ENCODE assay signal across 8 mouse cellular contexts in the genomic region with DNA sequence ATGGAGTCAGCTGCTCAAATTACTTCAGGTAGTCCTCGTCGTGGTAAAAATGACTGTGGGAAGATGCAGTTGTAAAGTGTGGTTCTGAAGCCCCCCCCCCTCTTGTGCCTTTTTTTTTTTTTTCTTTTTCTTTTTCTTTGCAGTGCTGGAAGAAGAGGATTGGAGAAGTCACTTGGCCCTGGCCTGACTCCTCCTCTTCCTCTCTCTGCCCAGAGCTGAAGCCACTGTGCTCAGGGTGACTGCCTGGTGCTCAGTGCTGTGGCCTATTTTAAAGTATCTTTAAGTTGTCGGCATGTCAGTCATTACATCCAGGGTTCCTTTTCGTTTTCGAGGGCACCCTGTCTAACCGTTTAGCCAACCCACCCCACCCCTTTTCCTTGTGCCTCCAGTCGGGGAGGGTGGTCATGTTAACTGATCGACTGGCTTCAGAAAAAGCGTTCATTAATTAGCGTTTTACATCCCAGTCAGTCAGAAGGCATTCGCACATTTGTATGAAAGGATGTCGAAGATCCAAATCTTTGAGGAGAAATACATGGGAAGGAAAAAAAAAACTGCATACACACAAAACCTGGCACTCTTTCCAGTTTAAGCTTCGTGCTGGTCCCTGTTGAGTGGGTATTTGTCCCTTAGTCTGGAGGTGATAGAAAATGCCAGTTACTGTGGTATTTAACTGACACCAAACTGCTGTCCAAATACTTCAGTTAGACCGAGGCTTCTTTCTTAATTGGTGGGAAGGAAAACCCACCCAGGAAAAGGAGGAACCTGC.
A peak's percentile ranks its signal among the peaks of the same experiment; 100 is the strongest.
DNase-seq lines count a peak whose midpoint lies in the region; ATAC-seq and TF ChIP-seq lines count a peak whose summit lies in the region.

No protein-coding gene starts in this region.

- peak overlapping the region; percentile 46; the same call in 1 of the 2 replicates for H3K9ac ChIP-seq in kidney, postnatal 0 days (ENCODE audit: low read depth, low read length)
- no peak overlapping the region for H3K9ac ChIP-seq in hindbrain, embryonic 15.5 days

- TF ChIP-seq CTCF in kidney, postnatal 0 days (IDR thresholded peaks at IDR 0.05; ENCODE audit: low read depth) = no peak
- no peak for TF ChIP-seq CTCF in cortical plate, adult 2 months (IDR thresholded peaks at IDR 0.05; ENCODE audit: extremely low read depth, insufficient read depth, low read length)

- WGBS in kidney, postnatal 0 days = 26% methylated on average over 14 of the region's 14 CpGs
- WGBS in hindbrain, embryonic 15.5 days = 18% methylated on average over 14 of the region's 14 CpGs
- WGBS in midbrain, embryonic 10.5 days = 14% methylated on average over 14 of the region's 14 CpGs

- peaks cover 40% of the 10 kb centered on the region for H3K4me1 ChIP-seq in kidney, postnatal 0 days (replicated peaks; ENCODE audit: insufficient read depth, low read length)
- H3K4me1 ChIP-seq in cortical plate, adult 2 months (ENCODE audit: control insufficient read depth, insufficient read depth, low read length) = no peaks in the 10 kb centered on the region
- H3K4me1 ChIP-seq in hindbrain, embryonic 15.5 days (replicated peaks) = peaks cover 28% of the 10 kb centered on the region
- H3K4me1 ChIP-seq in midbrain, embryonic 10.5 days = peaks cover 46% of the 10 kb centered on the region

- peak overlapping the region; percentile 58 for H3K4me2 ChIP-seq in kidney, postnatal 0 days (ENCODE audit: low read length)
- peak overlapping the region; percentile 49 for H3K4me2 ChIP-seq in hindbrain, embryonic 15.5 days

- TF ChIP-seq POLR2A in cortical plate, adult 2 months (IDR thresholded peaks at IDR 0.05; ENCODE audit: extremely low read depth, insufficient read depth, low read length) = no peak

- H3K27ac ChIP-seq in kidney, postnatal 0 days = peak overlapping the region; percentile 89
- H3K27ac ChIP-seq in cortical plate, adult 2 months (ENCODE audit: insufficient read depth, low read length) = 0 out of 2 replicates have a peak overlapping the region, but pooled peaks have one; percentile 62
- no peak overlapping the region for H3K27ac ChIP-seq in hindbrain, embryonic 15.5 days (replicated peaks)
- H3K27ac ChIP-seq in midbrain, embryonic 10.5 days (replicated peaks) = peak overlapping the region; percentile 68; the same call in 1 of the 2 replicates

- H3K27me3 ChIP-seq in kidney, postnatal 0 days (ENCODE audit: insufficient read depth, low read length) = no peaks in the 10 kb centered on the region
- peaks cover 2% of the 10 kb centered on the region; the same call in 1 of the 2 replicates for H3K27me3 ChIP-seq in hindbrain, embryonic 15.5 days
- peaks cover 33% of the 10 kb centered on the region for H3K27me3 ChIP-seq in midbrain, embryonic 10.5 days (ENCODE audit: low read depth, poor library complexity, severe bottlenecking)

- intact Hi-C loops in left cerebral cortex, postnatal 36 days (cut with DNase I) = no loop called here

- no peaks in the 10 kb centered on the region for H3K9me3 ChIP-seq in kidney, postnatal 0 days (replicated peaks; ENCODE audit: low read length)
- no peaks in the 10 kb centered on the region for H3K9me3 ChIP-seq in hindbrain, embryonic 15.5 days
- H3K9me3 ChIP-seq in midbrain, embryonic 10.5 days (replicated peaks) = no peaks in the 10 kb centered on the region

- H3K36me3 ChIP-seq in kidney, postnatal 0 days (ENCODE audit: insufficient read depth, low read length) = no peaks in the 10 kb centered on the region
- no peaks in the 10 kb centered on the region for H3K36me3 ChIP-seq in hindbrain, embryonic 15.5 days
- no peaks in the 10 kb centered on the region for H3K36me3 ChIP-seq in midbrain, embryonic 10.5 days

- no peak for ATAC-seq in kidney, postnatal 0 days (replicated peaks; ENCODE audit: low FRiP score, low read depth)
- no peak for ATAC-seq in hindbrain, embryonic 15.5 days (ENCODE audit: low FRiP score, low read depth)

- peak overlapping the region; percentile 20 for H3K4me3 ChIP-seq in kidney, postnatal 0 days (replicated peaks; ENCODE audit: low read depth, low read length)
- no peak overlapping the region; the same call in none of the 2 replicates for H3K4me3 ChIP-seq in cortical plate, adult 2 months (ENCODE audit: insufficient read depth, low read length)
- H3K4me3 ChIP-seq in hindbrain, embryonic 15.5 days = peak overlapping the region; percentile 22
- H3K4me3 ChIP-seq in midbrain, embryonic 10.5 days = peak overlapping the region; percentile 47

- peak; percentile 53 for DNase-seq in kidney, postnatal 0 days (ENCODE audit: low spot score)
- DNase-seq in kidney, adult 8-10 months = no peak
- no peak for DNase-seq in midbrain, embryonic 10.5 days (ENCODE audit: low spot score)
- no peak for DNase-seq in left cerebral cortex, postnatal 36 days (ENCODE audit: low spot score in 2 of 2)
- no peak for DNase-seq in adrenal gland, postnatal 10 days
- DNase-seq in ovary, adult 18-20 months (ENCODE audit: low spot score) = no peak
